21 mouse cellular contexts compared by ENCODE assay signal in genomic region chr11:85773391-85773790, GRCm38 (mm10). TPM values are rescaled to one million over a fixed set of nuclear protein-coding genes. Genes with fewer than 3 reads are reported as not detected.
"Had no signal": no experiment of that assay in that cellular context is flagged by ENCODE, and none has a peak within 500 bp of the region (broad histone marks: within the 10 kb centered on the region; RNA-seq: fewer than 3 reads in every experiment).

No protein-coding gene starts in this region.

- ATAC-seq: midbrain, embryonic 15.5 days had no signal

- H3K27me3 ChIP-seq: midbrain, embryonic 15.5 days had no signal

- DNase-seq: kidney, adult 18-20 months; kidney, adult 9 months; kidney, postnatal 25 days; layer of hippocampus, adult 9-11 months; liver, embryonic 13.5 days; lung, adult 2 months; lung, postnatal 14 days; right cerebral cortex, adult 18-20 months; right cerebral cortex, postnatal 14 days; right cerebral cortex, postnatal 4 days; thymus, adult 2 months; thymus, postnatal 14 days; thymus, postnatal 4 days had no signal

- H3K9ac ChIP-seq: liver, embryonic 13.5 days; midbrain, embryonic 12.5 days; midbrain, embryonic 15.5 days; neural tube, embryonic 12.5 days; neural tube, embryonic 15.5 days had no signal

- H3K36me3 ChIP-seq: liver, embryonic 13.5 days; midbrain, embryonic 12.5 days; midbrain, embryonic 15.5 days; neural tube, embryonic 12.5 days; neural tube, embryonic 15.5 days had no signal

- H3K27ac ChIP-seq: kidney, postnatal 0 days; layer of hippocampus, adult 2 months; liver, embryonic 13.5 days; macrophage; midbrain, embryonic 12.5 days; midbrain, embryonic 15.5 days; neural tube, embryonic 12.5 days; neural tube, embryonic 15.5 days; stomach, postnatal 0 days had no signal

- H3K4me3 ChIP-seq: layer of hippocampus, adult 2 months; liver, embryonic 13.5 days; midbrain, embryonic 12.5 days; midbrain, embryonic 15.5 days; neural tube, embryonic 12.5 days; neural tube, embryonic 15.5 days had no signal

- H3K4me1 ChIP-seq: midbrain, embryonic 12.5 days; midbrain, embryonic 15.5 days had no signal

- H3K4me2 ChIP-seq: liver, embryonic 13.5 days; midbrain, embryonic 12.5 days; midbrain, embryonic 15.5 days; neural tube, embryonic 12.5 days; neural tube, embryonic 15.5 days had no signal

- H3K9me3 ChIP-seq: liver, embryonic 13.5 days; midbrain, embryonic 12.5 days; midbrain, embryonic 15.5 days; neural tube, embryonic 12.5 days; neural tube, embryonic 15.5 days had no signal

RNA-seq across cellular contexts. Expression of gene Tbx2, which starts 59.0 kb away (rescaled TPM):
- polyA plus RNA-seq: macrophage had no signal
